Comparison of ENCODE assay signal across 8 mouse cellular contexts in genomic region chr5:8622071-8622595, GRCm38 (mm10). TPM values are rescaled to one million over a fixed set of nuclear protein-coding genes. Genes with fewer than 3 reads are reported as not detected.
A peak's percentile ranks its signal among the peaks of the same experiment; 100 is the strongest.
DNase-seq lines count a peak whose midpoint lies in the region; ATAC-seq lines count a peak whose summit lies in the region.

No protein-coding gene starts in this region.

- no peaks in the 10 kb centered on the region for H3K9me3 ChIP-seq in heart, embryonic 15.5 days (replicated peaks)
- no peaks in the 10 kb centered on the region for H3K9me3 ChIP-seq in midbrain, embryonic 16.5 days (replicated peaks; ENCODE audit: control insufficient read depth, low read length, poor library complexity, severe bottlenecking)

- WGBS in heart, embryonic 15.5 days = under 1% methylated on average over 46 of the region's 49 CpGs
- WGBS in midbrain, embryonic 16.5 days = 0% methylated on average over 41 of the region's 49 CpGs

- H3K4me2 ChIP-seq in heart, embryonic 15.5 days = peak overlapping the region; percentile 99
- H3K4me2 ChIP-seq in midbrain, embryonic 16.5 days (ENCODE audit: low read length) = peak overlapping the region; percentile 69

- H3K27me3 ChIP-seq in heart, embryonic 15.5 days = no peaks in the 10 kb centered on the region
- H3K27me3 ChIP-seq in midbrain, embryonic 16.5 days (ENCODE audit: control insufficient read depth, insufficient read depth, low read depth, low read length) = no peaks in the 10 kb centered on the region

- DNase-seq in CD4-positive helper T cell, adult 2 months (ENCODE audit: low read depth, low spot score) = peak; percentile 74
- peak; percentile 87 for DNase-seq in brain, adult 2 months (ENCODE audit: low read depth, low spot score)
- peak; percentile 3 for DNase-seq in fat pad, adult 2 months (ENCODE audit: extremely low read depth, low read depth, low spot score)
- DNase-seq in kidney, postnatal 10 days = peak; percentile 50
- peak; percentile 10 for DNase-seq in liver
- DNase-seq in spleen, postnatal 36 days (ENCODE audit: low spot score in 2 of 2) = peak; percentile 7 to 18

- peak overlapping the region; percentile 63 for H3K9ac ChIP-seq in heart, embryonic 15.5 days
- H3K9ac ChIP-seq in midbrain, embryonic 16.5 days (ENCODE audit: low read depth, low read length) = peak overlapping the region; percentile 98

- peak; percentile 39 for ATAC-seq in heart, embryonic 15.5 days (replicated peaks; ENCODE audit: insufficient number of reproducible peaks, insufficient read depth, low FRiP score, low read depth)
- peak; percentile 87 for ATAC-seq in midbrain, embryonic 16.5 days

- H3K4me1 ChIP-seq in heart, embryonic 15.5 days (replicated peaks) = peaks cover 3% of the 10 kb centered on the region; the same call in 1 of the 2 replicates
- H3K4me1 ChIP-seq in midbrain, embryonic 16.5 days (ENCODE audit: control insufficient read depth, insufficient read depth, low read length) = peaks cover 7% of the 10 kb centered on the region

- peak overlapping the region; percentile 80 for H3K4me3 ChIP-seq in heart, embryonic 15.5 days
- peak overlapping the region; percentile 97 for H3K4me3 ChIP-seq in midbrain, embryonic 16.5 days (ENCODE audit: low read depth, low read length)

- no peaks in the 10 kb centered on the region for H3K36me3 ChIP-seq in heart, embryonic 15.5 days
- no peaks in the 10 kb centered on the region for H3K36me3 ChIP-seq in midbrain, embryonic 16.5 days (ENCODE audit: control insufficient read depth, insufficient read depth, low read length)

- H3K27ac ChIP-seq in heart, embryonic 15.5 days = no peak overlapping the region
- H3K27ac ChIP-seq in midbrain, embryonic 16.5 days (ENCODE audit: low read length) = peak overlapping the region; percentile 98

RNA-seq across cellular contexts. Expression of gene Rundc3b, which starts 0.6 kb away (rescaled TPM):
- polyA plus RNA-seq in heart, embryonic 15.5 days (2015; fragmentation: Nextera tagmentation; extraction: Ambion mirVana) = 0.78 and 0.93 TPM in 2 replicates
- polyA plus RNA-seq in midbrain, embryonic 16.5 days (2015; fragmentation: Nextera tagmentation; extraction: Ambion mirVana) = 52.9 and 53.8 TPM in 2 replicates

RNA-seq across cellular contexts. Expression of gene Abcb1a, which starts 37.7 kb away (rescaled TPM):
- polyA plus RNA-seq in heart, embryonic 15.5 days (2015; fragmentation: Nextera tagmentation; extraction: Ambion mirVana) = 0.53 and 0.73 TPM in 2 replicates
- polyA plus RNA-seq in midbrain, embryonic 16.5 days (2015; fragmentation: Nextera tagmentation; extraction: Ambion mirVana) = 2.1 TPM in 2 replicates

Comparison
In these comparisons a context has a peak if more than half of its experiments do, and no peak if none do; other contexts are left out.
1. DNase-seq: peak in every context shown above with its lines; median percentile 87 in brain, adult 2 months; 74 in CD4-positive helper T cell, adult 2 months; 50 in kidney, postnatal 10 days; 12 in spleen, postnatal 36 days; 10 in liver; 3 in fat pad, adult 2 months.
2. RNA of gene Rundc3b, which starts 0.6 kb away (polyA plus RNA-seq): 52.9 to 53.8 TPM in midbrain, embryonic 16.5 days; 0.78 to 0.93 TPM in heart, embryonic 15.5 days; every median in the first group is over 10 times any median in the second.